Mouse (Mus musculus) forebrain, embryonic 10.5 days (tissue): Measurements from ENCODE around the gene Rbl1. TPM values are rescaled to one million over a fixed set of nuclear protein-coding genes. Genes with fewer than 3 reads are reported as not detected.
"Not testable (repeated sequence)": the region's sequence is repeated elsewhere in the genome, so short reads cannot be mapped to it uniquely, and the experiment has no call there.

ENCODE experiments used
- DNase-seq: peaks from one replicate; pipeline ENCODE4 v3.0.0-alpha.2; 2017; ENCODE audit warnings: low spot score; ENCODE audit errors: extremely low spot score
- H3K27ac ChIP-seq: fragments of 300-500 bp; sonication (generic); 2 replicates; pipeline ENCODE4 v1.5.1; 2016; ENCODE audit warnings: mild to moderate bottlenecking
- H3K27me3 ChIP-seq: fragments of 300-500 bp; sonication (generic); 2 replicates; pipeline ENCODE4 v1.6.1; 2016; ENCODE audit warnings: mild to moderate bottlenecking; ENCODE audit not compliant: poor library complexity, severe bottlenecking
- H3K36me3 ChIP-seq: fragments of 300-500 bp; sonication (generic); replicated peaks from 2 replicates; pipeline ENCODE4 v1.6.1; 2016; ENCODE audit warnings: mild to moderate bottlenecking, moderate library complexity
- H3K4me1 ChIP-seq: fragments of 300-500 bp; sonication (generic); 2 replicates; pipeline ENCODE4 v1.6.1; 2016
- H3K4me3 ChIP-seq: fragments of 300-500 bp; sonication (generic); 2 replicates; pipeline ENCODE4 v1.5.1; 2016; ENCODE audit warnings: mild to moderate bottlenecking, moderate library complexity
- H3K9me3 ChIP-seq: fragments of 300-500 bp; sonication (generic); 2 replicates; pipeline ENCODE4 v1.6.1; 2016; ENCODE audit warnings: mild to moderate bottlenecking, moderate library complexity
- WGBS: fragments of 180-500 bp; shearing (Covaris S2); methylation state at CpG from one replicate; pipeline ENCODE4 v1.1.7; 2016; 5-methylcytosine and 5-hydroxymethylcytosine counted together
- polyA plus RNA-seq: library from polyadenylated mRNA; unstranded; fragments of >200 nt; fragmentation: Nextera tagmentation; extraction: Ambion mirVana; gene quantifications from 2 replicates; pipeline ENCODE4 v1.2.1, GENCODE M21; 2016

Gene Rbl1
- polyA plus RNA-seq, 1 experiment from 2014 or later: 30.5 TPM

GRCm38 (mm10) chr2:157165312-157166224 is 38.8 kb downstream of the Rbl1 start:
- H3K4me3 ChIP-seq, H3K27me3 ChIP-seq, DNase-seq, H3K9me3 ChIP-seq, H3K27ac ChIP-seq: not testable (repeated sequence)
- H3K4me1 ChIP-seq: peaks cover 12% of the 10 kb centered on the region
- peaks cover 92% of the 10 kb centered on the region for H3K36me3 ChIP-seq

GRCm38 (mm10) chr2:157164101-157164500 is 40.2 kb downstream of the Rbl1 start:
- H3K9me3 ChIP-seq: no peaks in the 10 kb centered on the region
- DNase-seq: no peak
- H3K27ac ChIP-seq: no peak overlapping the region
- no peaks in the 10 kb centered on the region for H3K4me1 ChIP-seq
- no peaks in the 10 kb centered on the region for H3K27me3 ChIP-seq
- 89% methylated on average over 2 of the region's 2 CpGs for WGBS
- no peak overlapping the region for H3K4me3 ChIP-seq
- H3K36me3 ChIP-seq: peaks cover 92% of the 10 kb centered on the region

DNA sequence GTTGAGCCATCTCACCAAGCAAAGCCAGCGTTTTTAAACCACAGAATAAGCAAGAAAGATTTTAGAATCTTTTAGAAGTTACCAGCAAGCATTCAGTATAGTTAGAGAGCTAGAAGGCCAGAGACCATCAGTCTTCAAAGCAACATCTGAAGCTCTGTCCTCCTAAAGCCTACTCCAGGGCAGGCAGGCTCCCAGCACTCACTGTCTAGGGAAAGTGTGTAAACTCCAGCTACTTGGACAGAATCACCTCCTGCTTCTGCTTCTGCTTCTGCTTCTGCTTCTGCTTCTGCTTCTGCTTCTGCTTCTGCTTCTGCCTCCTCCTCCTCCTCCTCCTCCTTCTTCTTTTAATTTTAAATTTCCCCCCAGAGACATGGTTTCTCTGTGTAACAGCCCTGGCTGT is 48.3 kb downstream of the Rbl1 start:
- DNase-seq: no peak
- WGBS: 88% methylated on average over 1 of the region's 1 CpGs
- H3K36me3 ChIP-seq: peaks cover 98% of the 10 kb centered on the region
- no peaks in the 10 kb centered on the region for H3K4me1 ChIP-seq
- no peaks in the 10 kb centered on the region for H3K9me3 ChIP-seq
- H3K27me3 ChIP-seq: no peaks in the 10 kb centered on the region
- H3K4me3 ChIP-seq: no peak overlapping the region
- no peak overlapping the region for H3K27ac ChIP-seq

DNA sequence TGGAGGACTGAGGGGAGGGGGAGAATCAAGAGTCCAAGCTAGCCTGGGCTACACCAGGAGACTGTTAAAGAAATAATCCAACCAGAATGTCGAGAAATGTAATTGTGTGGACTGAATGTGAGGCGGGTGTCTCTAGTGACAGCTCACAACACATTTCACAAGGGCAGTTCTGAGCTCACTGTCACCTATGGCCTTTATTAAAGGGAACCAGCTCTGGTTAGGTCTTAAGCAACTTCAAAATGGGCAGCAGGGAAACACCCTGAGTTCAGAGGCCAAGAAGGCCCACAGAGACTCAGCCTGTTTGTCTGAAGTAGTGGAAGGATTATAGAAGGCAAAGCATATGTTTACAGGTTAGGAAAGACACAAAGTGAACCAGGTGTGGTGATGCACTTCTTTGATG is 51.1 kb downstream of the Rbl1 start:
- Histone ChIP-seq H3K4me3 (no peak overlapping the region), H3K27me3 (no peaks in the 10 kb centered on the region), H3K27ac (no peak overlapping the region), H3K9me3 (no peaks in the 10 kb centered on the region), H3K4me1 (no peaks in the 10 kb centered on the region), H3K36me3 (peaks cover 98% of the 10 kb centered on the region)
- WGBS: 92% methylated on average over 2 of the region's 2 CpGs
- DNase-seq: no peak

- DNase-seq: no peak
- no peak overlapping the region for H3K27ac ChIP-seq
- 90% methylated on average over 5 of the region's 5 CpGs for WGBS
- peaks cover 95% of the 10 kb centered on the region for H3K36me3 ChIP-seq
- H3K4me1 ChIP-seq: no peaks in the 10 kb centered on the region
- no peaks in the 10 kb centered on the region for H3K9me3 ChIP-seq
- H3K27me3 ChIP-seq: no peaks in the 10 kb centered on the region
- no peak overlapping the region for H3K4me3 ChIP-seq
These were observed 55.9 kb downstream of the Rbl1 start for GRCm38 (mm10) chr2:157148417-157148816.

GRCm38 (mm10) chr2:157147397-157148020 is 56.8 kb downstream of the Rbl1 start:
- H3K4me3 ChIP-seq: no peak overlapping the region
- DNase-seq: no peak
- H3K27ac ChIP-seq: no peak overlapping the region
- no peaks in the 10 kb centered on the region for H3K4me1 ChIP-seq
- H3K27me3 ChIP-seq: no peaks in the 10 kb centered on the region
- peaks cover 86% of the 10 kb centered on the region for H3K36me3 ChIP-seq
- WGBS: 95% methylated on average over 9 of the region's 9 CpGs
- no peaks in the 10 kb centered on the region for H3K9me3 ChIP-seq

GRCm38 (mm10) chr2:157145173-157145572 is 59.2 kb downstream of the Rbl1 start:
- H3K4me1 ChIP-seq: no peaks in the 10 kb centered on the region
- no peak overlapping the region for H3K4me3 ChIP-seq
- H3K27me3 ChIP-seq: no peaks in the 10 kb centered on the region
- no peaks in the 10 kb centered on the region for H3K9me3 ChIP-seq
- H3K27ac ChIP-seq: no peak overlapping the region
- WGBS: 80% methylated on average over 1 of the region's 1 CpGs
- peaks cover 63% of the 10 kb centered on the region for H3K36me3 ChIP-seq
- DNase-seq: no peak

GRCm38 (mm10) chr2:157144132-157144531 is 60.2 kb downstream of the Rbl1 start:
- H3K36me3 ChIP-seq: peaks cover 52% of the 10 kb centered on the region

GRCm38 (mm10) chr2:157141962-157142361 is 62.4 kb downstream of the Rbl1 start:
- H3K36me3 ChIP-seq: peaks cover 31% of the 10 kb centered on the region
- no peaks in the 10 kb centered on the region for H3K27me3 ChIP-seq
- 83% methylated on average over 4 of the region's 4 CpGs for WGBS
- no peaks in the 10 kb centered on the region for H3K9me3 ChIP-seq
- DNase-seq: no peak
- H3K4me3 ChIP-seq: no peak overlapping the region
- no peak overlapping the region for H3K27ac ChIP-seq
- H3K4me1 ChIP-seq: no peaks in the 10 kb centered on the region

More at GRCm38 (mm10) chr2:157144132-157144531, 60.2 kb downstream of the Rbl1 start:
- no peak for DNase-seq
- H3K4me1 ChIP-seq: no peaks in the 10 kb centered on the region
- WGBS: 82% methylated on average over 5 of the region's 5 CpGs
- H3K27ac ChIP-seq: no peak overlapping the region
- no peak overlapping the region for H3K4me3 ChIP-seq
- H3K27me3 ChIP-seq: no peaks in the 10 kb centered on the region
- no peaks in the 10 kb centered on the region for H3K9me3 ChIP-seq

DNA sequence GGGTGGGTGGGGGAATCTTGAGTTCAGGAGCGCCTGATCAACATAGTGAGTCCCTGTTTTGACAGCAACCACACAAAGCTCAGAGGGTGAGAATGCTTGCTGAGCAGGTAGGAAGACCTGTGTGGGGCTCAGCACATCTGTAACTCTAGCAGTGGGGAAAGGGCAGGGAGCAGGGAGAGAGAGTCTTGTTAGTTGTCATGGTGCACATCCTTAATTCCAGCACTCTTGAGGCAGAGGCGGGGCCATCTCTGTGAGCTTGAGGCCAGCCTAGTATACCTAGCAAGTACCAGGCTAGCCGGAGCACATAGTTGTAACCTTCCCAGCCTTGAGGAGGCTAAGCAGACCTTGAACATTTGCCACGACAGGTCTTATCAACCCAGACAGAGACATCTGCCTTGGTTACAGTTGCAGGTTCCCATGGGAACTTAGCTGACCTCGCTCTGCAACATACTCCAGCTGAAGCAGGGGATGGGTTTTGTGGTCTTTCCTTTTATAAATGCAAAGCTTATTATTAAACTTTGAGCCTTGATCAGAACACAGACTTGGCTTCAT is 65.0 kb downstream of the Rbl1 start:
- WGBS: 93% methylated on average over 5 of the region's 5 CpGs
- Histone ChIP-seq H3K4me1 (peaks cover 9% of the 10 kb centered on the region), H3K36me3 (peaks cover 6% of the 10 kb centered on the region), H3K27me3 (no peaks in the 10 kb centered on the region), H3K9me3 (no peaks in the 10 kb centered on the region), H3K27ac (no peak overlapping the region), H3K4me3 (no peak overlapping the region)
- DNase-seq: no peak

DNA sequence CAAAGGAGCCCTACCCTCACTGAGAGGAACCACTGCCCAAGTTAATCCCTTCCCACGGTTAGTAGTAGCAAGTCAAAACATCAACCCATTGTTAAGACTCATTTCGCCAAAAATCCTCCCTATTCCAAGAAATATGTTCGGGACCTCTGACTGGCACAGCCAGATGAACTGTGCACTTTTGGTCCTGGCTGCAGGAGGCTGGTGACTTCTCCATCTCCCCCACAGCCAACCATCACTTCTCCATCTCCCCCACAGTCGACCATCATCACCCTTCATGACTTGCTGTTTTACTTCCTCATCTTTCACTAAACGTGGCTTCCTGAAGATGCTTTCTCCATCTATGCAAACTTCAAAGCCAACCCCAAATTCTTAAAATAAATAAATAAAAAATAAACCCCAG is 65.5 kb downstream of the Rbl1 start:
- 84% methylated on average over 5 of the region's 5 CpGs for WGBS
- Histone ChIP-seq H3K27me3 (no peaks in the 10 kb centered on the region), H3K4me1 (peaks cover 14% of the 10 kb centered on the region), H3K36me3 (peaks cover under 1% of the 10 kb centered on the region; the same call in 1 of the 2 replicates), H3K9me3 (no peaks in the 10 kb centered on the region), H3K4me3 (no peak overlapping the region), H3K27ac (no peak overlapping the region)
- no peak for DNase-seq

DNA sequence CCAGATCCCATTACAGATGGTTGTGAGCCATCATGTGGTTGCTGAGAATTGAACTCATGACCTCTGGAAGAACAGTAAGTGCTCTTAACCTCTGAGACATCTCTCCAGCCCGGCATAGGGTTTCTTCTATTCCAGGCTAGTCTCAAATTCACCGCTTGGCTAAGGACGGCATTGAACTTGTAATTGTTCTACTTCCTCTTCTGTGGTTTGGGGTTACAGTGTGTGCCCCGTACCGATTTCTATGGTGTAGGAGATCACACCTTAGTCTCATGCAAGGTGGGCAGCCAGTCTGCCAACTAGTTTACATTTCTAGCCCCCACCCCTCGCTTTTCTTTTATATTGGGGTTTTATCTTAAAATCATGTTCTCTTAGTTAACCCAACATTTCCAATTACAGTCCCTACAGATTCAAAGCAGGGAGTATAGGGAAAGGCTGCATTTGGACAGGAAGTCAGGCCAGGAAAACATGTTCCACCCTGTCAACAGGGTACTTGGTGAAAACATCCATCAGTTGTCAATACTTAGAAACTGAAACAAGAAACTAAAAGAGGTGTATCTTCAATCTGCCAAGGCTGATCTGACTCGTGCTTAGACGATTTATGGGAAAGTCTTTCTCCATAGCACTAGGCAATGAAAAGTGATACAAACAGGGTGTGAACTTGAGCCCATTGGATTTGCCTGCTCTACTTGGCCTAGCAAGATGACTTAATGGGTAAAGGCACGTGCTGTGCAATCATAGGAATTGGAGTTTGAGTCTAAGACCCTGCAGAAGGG is 66.2 kb downstream of the Rbl1 start:
- Histone ChIP-seq H3K27ac (no peak overlapping the region), H3K4me3 (no peak overlapping the region), H3K27me3 (no peaks in the 10 kb centered on the region), H3K4me1 (peaks cover 19% of the 10 kb centered on the region), H3K36me3 (no peaks in the 10 kb centered on the region), H3K9me3 (no peaks in the 10 kb centered on the region)
- no peak for DNase-seq
- 89% methylated on average over 9 of the region's 9 CpGs for WGBS
